Mouse (Mus musculus) sigmoid colon, adult 10 weeks (tissue): Measurements from ENCODE around the gene Kcnj6. TPM values are rescaled to one million over a fixed set of nuclear protein-coding genes. Genes with fewer than 3 reads are reported as not detected.

Experiments used
- polyA plus RNA-seq: library from polyadenylated mRNA; stranded (reverse); fragments of 350-450 nt; fragmentation: Illumina TruSeq; extraction: RNeasy Lipid Tissue Mini Kit (QIAGEN cat#74804); gene quantifications from one replicate; pipeline ENCODE4 v1.2.3, GENCODE M21; 2014; ENCODE audit warnings: low read depth, low replicate concordance

Kcnj6 gene
- polyA plus RNA-seq: not detected

DNA sequence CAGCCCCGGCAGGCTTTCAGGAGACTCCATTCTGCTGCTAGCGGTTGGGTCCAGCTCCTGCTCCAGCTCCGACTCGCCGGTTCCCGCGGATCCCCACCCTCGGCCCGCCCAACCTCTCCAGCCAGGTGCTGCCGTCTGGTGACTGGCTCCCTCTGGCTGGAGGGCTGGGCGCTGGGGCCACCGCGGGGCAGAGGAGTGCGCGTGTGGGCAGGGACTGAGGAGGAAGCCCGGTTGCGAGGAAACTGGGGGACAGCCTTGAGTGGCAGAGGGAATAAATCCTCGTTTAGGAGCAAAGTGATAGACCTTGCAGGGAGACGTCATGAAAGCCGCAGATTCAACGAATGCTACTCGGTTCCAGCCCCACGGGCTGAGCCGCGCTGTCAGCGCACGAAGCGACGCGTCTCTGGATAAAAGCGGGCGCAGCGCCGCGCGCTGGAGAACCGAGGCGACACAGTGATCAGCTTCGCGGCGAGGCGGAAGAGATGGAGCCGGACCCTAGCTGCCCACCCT lies at the start of gene Kcnj6:
Kcnj6 (minus strand) TSS at position 362 of the 510 bp plus-strand sequence.

